Mouse (Mus musculus): Measurements from ENCODE around the gene Ppp1r9a.

Gene Ppp1r9a

GRCm38 (mm10) chr6:5110715-5111048 lies 208.0 kb downstream of the Ppp1r9a start:
- no peak for DNase-seq

GRCm38 (mm10) chr6:5113103-5113502 lies 210.4 kb downstream of the Ppp1r9a start:
- DNase-seq = no peak

DNA sequence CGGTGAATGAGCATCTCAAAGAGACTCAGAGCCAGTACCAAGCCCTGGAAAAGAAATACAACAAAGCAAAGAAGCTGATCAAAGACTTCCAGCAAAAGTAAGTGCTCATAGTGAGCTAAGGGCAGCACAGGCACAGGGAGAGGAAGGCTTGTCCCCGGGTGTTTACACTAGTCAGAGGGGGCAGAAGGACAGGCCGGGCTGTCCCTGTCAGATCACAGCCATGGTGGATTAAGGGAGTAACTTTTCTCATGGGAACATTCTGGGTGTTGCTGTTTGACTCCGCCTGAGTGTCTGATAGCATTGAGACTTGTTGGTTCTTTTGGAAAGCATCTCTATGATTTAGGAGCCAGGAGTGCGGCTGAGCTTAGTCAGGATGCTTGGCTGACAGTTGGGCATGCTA lies 211.0 kb downstream of the Ppp1r9a start:
- no peak for DNase-seq

GRCm38 (mm10) chr6:5114857-5115256 lies 212.1 kb downstream of the Ppp1r9a start:
- DNase-seq = no peak

GRCm38 (mm10) chr6:5119181-5119910 lies 216.6 kb downstream of the Ppp1r9a start:
- no peak for DNase-seq

- no peak for DNase-seq
Observed at GRCm38 (mm10) chr6:5120229-5120628, 217.5 kb downstream of the Ppp1r9a start.

GRCm38 (mm10) chr6:5129364-5130093 lies 226.8 kb downstream of the Ppp1r9a start:
- DNase-seq = no peak

DNA sequence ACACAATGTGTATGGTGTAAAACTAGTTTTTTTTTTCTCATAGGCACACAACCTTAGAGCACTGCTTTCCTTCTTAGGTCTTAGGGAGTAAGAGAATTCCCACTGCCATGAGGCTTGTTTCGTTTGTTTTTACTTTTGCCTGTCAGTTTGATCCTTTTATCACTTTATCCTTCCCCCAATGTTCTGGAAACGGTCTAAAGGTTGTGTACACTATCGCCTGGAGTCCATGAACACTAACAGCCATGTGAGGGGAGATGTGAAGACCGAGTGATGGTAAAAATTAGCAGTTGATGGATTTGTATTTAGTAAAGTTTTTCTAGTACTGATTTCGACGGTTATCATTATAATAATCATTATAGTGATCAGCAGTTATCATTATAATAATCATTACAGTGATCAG lies 232.3 kb downstream of the Ppp1r9a start:
- DNase-seq = no peak

- DNase-seq = no peak
Observed at GRCm38 (mm10) chr6:5136046-5136445, 233.3 kb downstream of the Ppp1r9a start.

DNA sequence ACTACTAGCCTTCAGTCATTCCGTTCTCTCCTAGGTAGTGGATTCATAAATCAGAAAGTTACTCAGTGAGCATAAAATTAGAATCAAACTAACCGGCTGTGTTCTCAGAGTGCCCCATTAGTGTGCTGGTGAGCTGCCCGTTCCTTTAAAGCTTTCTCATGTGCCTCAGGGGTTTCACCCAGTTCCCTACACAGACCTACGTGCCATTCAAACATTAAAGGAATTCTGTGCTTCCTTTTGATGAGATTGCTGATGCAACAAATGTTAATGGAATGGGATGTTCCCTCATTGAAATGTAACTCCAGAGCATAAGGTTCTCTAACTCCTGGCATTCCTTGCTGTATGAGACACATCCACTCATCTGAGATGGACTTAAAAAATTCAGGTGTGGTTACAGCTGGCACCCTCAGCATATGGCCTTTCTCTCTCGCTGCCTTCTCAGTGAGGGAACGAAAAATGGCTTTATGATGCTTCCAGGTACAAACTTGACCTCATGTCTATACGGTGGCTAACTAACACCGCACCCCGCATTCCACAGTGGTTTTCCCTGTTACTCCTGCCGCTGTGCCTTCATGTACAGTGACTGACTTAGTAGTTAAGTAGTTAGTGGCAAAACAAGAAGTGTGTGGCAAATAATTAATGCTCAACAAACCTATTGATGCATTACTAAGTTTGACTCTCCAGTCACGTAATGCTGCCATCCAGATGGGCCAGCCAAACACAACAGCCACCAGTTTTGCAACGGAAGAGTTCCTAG lies 236.3 kb downstream of the Ppp1r9a start:
- no peak for DNase-seq

DNA sequence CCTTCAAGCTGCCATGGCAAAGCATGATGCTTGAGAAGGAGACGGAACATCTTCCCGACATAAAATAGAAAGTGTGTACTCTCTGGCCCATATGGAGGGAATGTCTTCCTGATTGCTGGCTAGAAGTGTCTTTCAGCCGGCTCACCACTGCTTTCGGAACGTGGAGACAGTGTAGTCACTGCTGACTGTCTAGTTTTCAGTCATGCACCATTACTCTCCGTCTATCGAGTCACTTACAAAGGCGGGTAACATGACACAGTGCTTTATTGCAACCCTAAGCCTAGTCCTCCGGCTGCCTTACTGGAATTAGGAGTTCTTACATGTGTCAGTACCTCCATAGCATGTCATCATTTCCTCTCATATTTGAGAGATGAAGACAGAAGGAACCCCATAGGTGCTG lies 236.9 kb downstream of the Ppp1r9a start:
- DNase-seq = no peak

- DNase-seq = no peak
Observed at GRCm38 (mm10) chr6:5147488-5148142, 244.9 kb downstream of the Ppp1r9a start.

DNA sequence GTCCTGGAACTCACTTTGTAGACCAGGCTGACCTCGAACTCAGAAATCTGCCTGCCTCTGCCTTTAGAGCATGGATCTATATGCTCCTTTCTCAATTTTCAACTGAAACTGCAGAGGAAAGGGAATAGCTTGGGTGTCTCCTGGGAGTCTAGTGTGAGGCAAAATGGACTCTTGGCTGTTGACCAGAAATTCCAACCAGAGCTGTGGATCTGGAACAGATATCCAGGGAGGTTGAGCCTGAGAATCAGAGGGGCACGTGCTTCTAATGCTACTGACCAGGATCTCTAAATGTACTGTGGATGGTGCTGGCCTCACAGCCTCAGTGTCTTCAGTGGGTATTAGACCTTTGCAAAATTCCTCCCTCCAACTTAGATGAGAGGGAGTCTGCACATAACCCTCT lies 247.2 kb downstream of the Ppp1r9a start:
- no peak for DNase-seq

- DNase-seq = no peak
Observed at GRCm38 (mm10) chr6:5151171-5151570, 248.5 kb downstream of the Ppp1r9a start.

DNA sequence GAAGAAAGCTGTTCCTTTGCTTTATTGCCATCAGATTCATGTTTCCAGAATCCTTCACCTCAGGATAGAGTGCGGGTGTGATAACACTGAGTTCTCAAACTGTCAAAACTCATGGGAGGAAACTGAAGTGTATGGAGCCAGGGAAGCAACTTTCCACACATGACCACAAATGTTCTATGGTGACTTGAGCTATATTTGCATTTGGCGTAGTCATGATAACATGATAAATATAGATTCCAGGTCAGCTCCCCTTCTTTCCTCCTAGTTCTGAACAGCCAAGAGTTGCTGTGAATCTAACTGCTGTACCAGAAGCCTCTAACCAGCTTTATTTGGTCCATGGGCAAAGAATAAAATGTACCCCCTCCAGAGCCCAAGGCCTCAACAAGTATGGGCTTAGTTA lies 249.5 kb downstream of the Ppp1r9a start:
- no peak for DNase-seq

DNA sequence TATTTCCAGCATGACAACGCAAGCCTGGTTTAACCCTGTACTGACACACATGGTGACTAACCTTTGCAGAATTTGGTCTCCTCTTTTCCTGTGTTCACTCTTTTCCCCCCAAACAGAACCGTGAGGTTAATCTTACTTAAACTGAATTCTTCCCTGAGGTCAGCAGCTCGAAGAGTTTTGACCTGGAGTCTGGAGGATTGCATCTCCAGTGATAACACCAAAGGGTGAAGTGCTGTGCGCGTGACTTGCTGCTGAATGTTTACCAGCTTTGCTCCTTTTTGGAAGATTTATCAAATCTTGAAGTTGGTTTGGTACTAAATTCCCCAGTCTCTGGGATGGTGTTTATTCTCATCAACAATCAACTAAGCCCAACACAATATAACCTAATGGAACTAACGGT lies 252.1 kb downstream of the Ppp1r9a start:
- no peak for DNase-seq

DNA sequence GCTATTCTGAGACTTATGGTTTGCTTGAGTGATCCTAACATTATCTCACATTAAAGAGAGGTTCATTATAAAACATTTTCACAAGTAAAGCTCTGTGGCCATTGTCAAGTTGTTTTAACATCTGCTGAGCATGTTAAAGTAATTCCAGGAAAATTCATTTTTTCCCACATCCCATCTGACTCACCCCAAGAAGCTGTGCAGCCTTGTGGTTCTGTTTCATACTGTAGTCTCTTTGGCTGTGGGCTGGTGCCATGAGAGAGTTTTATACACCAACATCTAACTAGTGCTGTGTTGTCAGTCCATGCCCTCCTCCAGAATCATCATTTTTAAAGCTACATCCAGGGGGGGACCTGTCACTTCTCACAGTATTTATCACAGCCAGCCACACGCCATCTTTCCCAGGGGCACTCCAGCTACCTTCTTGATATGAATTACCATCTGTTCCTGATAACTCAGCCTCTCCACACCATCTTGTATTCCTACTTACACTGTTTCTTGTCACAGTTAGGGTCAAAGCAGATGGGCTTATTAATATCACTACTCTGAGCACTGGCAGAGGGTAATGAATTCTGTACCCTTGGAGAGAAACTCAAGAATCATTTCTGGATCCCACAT lies 252.7 kb downstream of the Ppp1r9a start:
- DNase-seq = no peak

DNA sequence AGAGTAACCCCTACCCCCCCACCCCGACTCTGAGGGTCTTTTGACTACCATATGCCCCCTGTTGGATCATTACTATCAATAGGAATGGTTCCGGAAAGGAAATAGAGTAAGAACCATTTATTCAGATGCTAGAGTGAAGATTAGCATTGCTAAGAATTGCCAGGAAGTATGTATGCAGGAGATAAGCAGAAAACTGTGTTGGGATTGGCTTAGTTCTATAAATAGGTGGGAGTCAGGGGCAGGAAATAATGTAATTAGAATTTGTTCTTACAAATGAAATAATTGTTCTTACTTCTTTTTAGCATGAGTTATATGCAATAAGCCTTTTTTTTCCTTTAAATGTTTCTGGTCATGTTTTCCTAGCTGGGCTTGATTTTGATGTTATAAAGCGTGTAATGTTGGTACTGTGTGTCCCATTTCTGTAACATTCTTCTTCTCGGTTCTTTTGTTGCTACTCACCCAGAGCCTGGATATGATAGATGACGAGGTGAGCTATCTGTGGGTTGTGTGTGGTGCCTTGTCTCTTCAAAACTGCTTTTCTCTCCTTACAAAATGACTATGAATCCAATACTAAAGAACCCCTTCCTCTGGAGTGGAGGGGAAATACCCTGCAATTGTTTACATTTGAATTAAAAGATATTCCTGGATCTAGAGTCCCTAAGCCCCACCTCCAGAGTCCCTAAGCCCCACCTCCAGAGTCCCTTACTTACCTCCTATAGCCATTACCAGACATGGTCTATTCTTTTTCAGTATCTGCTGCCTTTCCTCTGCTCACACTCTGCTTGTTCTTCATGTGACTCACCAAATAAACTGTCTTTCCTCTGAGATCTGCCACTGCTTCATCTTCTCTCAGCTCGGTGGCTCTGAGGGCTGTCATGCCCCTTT lies 254.1 kb downstream of the Ppp1r9a start:
- DNase-seq = no peak

DNA sequence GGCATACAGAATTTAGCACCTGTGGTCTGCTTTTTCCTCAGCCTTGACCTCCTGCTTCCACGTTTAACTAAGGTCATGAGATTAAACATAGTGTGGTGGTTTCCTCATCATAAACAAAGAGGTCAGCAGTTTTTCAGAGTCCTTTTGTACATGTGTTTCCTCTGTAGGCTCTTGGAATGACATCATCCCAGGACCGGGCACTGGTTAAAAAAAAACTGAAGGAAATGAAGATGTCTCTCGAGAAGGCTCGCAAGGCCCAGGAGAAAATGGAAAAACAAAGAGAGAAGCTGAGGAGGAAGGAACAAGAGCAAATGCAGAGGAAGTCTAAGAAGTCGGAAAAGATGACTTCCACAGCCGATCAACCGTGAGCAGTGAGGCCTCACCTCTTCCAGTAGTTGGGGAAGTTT lies 256.7 kb downstream of the Ppp1r9a start:
- DNase-seq = no peak

DNA sequence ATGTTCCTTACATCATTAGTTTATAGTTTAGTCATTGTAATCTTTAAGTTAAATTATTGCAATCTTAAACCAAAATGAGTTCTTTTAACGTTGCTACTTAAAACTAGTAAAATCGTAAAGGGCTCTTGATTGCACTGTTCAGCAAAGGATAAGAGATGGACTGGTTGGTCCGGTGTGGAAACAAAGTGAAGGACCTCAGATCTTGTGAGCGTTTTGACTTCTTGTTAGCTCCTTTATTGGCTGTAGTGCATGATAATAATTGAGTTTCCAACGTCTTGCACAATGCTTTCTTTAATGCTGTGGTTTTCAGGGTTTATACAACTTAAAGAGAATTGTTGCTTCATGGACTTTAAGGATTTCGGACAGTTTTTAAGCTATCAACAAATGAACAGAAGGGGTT lies 259.3 kb downstream of the Ppp1r9a start:
- no peak for DNase-seq

- DNase-seq = no peak
Observed at GRCm38 (mm10) chr6:5163507-5164144, 260.9 kb downstream of the Ppp1r9a start.

Measured in cerebellum, postnatal 36 days (tissue).